ENCODE assay signal across 8 mouse cellular contexts in the genomic region with DNA sequence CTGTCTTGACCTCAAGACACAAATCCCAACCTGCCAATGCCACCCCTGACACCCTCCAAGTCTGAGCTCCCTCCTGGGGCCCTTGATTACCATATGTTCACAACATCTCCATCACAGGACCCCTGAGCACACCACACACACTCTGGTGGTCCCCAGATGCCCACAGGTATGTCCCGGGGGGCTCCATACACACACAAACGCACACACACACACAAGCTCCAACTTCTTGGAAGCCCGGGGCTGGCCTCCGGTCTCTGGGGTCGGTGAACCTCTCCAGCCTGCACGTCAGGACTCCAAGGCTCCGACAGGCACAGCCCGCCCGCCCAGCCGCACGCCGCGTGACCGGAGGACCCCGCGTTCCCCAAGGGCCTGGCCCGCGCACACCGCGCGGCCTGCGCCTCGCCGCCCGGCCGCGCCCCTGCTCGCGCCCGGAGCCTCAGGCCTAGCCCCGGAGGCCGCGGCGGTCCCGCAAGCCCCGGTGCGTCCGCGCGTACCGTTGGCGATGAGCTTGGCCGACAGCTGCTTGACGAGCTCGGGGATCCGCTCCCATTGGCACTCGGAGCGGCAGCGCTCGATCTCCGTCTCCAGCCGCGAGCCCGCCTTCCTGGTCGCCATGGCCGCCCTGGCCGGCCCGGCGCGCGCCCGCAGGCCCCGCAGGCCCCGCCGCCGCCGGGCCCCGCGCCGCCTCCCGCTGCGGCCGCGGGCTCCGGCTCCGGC. TPM values are rescaled to one million over a fixed set of nuclear protein-coding genes. Genes with fewer than 3 reads are reported as not detected.
A peak's percentile ranks its signal among the peaks of the same experiment; 100 is the strongest.
DNase-seq lines count a peak whose midpoint lies in the region; ATAC-seq and TF ChIP-seq lines count a peak whose summit lies in the region.

No protein-coding gene starts in this region.

- H3K4me1 ChIP-seq in E14TG2a.4 (replicated peaks; ENCODE audit: low read depth, low read length): peaks cover 74% of the 10 kb centered on the region
- H3K4me1 ChIP-seq in bone marrow macrophage, adult 2 months (ENCODE audit: control insufficient read depth, insufficient read depth, low read length): peaks cover 14% of the 10 kb centered on the region
- H3K4me1 ChIP-seq in forebrain, embryonic 12.5 days: peaks cover 27% of the 10 kb centered on the region

- H3K9me3 ChIP-seq in E14TG2a.4 (ENCODE audit: low read length): 0 out of 2 replicates have a peak, but pooled peaks cover 3% of the 10 kb centered on the region
- no peaks in the 10 kb centered on the region for H3K9me3 ChIP-seq in forebrain, embryonic 12.5 days

- no peaks in the 10 kb centered on the region for H3K27me3 ChIP-seq in E14TG2a.4 (ENCODE audit: insufficient read depth, low read length)
- H3K27me3 ChIP-seq in forebrain, embryonic 12.5 days: peaks cover 5% of the 10 kb centered on the region; the same call in 1 of the 2 replicates

- TF ChIP-seq CTCF in E14TG2a.4 (conservative IDR thresholded peaks at IDR 0.05; ENCODE audit: low read length): no peak
- TF ChIP-seq CTCF in bone marrow macrophage, adult 2 months (IDR thresholded peaks at IDR 0.05; ENCODE audit: low read depth, low read length): no peak

- peak overlapping the region; percentile 89 for H3K9ac ChIP-seq in forebrain, embryonic 12.5 days

- H3K4me3 ChIP-seq in E14TG2a.4 (replicated peaks; ENCODE audit: low read length): peak overlapping the region; percentile 84
- peak overlapping the region; percentile 94 for H3K4me3 ChIP-seq in bone marrow macrophage, adult 2 months (ENCODE audit: insufficient read depth, low read length)
- peak overlapping the region; percentile 89 for H3K4me3 ChIP-seq in forebrain, embryonic 12.5 days (replicated peaks)

- peak; percentile 64 for ATAC-seq in forebrain, embryonic 12.5 days (ENCODE audit: low FRiP score)

- no peak for TF ChIP-seq POLR2A in bone marrow macrophage, adult 2 months (IDR thresholded peaks at IDR 0.05; ENCODE audit: borderline replicate concordance, low read depth, low read length)

- under 1% methylated on average over 68 of the region's 76 CpGs for WGBS in forebrain, embryonic 12.5 days

- H3K4me2 ChIP-seq in forebrain, embryonic 12.5 days: peak overlapping the region; percentile 86

- intact Hi-C loops in heart, postnatal 14 days (cut with DNase I): loop anchor here (5.0 kb wide), 1 partner anchor 52 kb away; no protein-coding TSS in a partner anchor

- DNase-seq in heart, postnatal 14 days: peak; percentile 69 to 73
- DNase-seq in kidney, postnatal 4 days: peak; percentile 70 to 78
- DNase-seq in lung, postnatal 36 days: peak; percentile 51
- peak; percentile 66 for DNase-seq in retina, embryonic 14.5 days (ENCODE audit: low spot score)
- DNase-seq in urinary bladder, postnatal 10 days (ENCODE audit: low spot score): peak; percentile 11

- H3K36me3 ChIP-seq in E14TG2a.4 (ENCODE audit: insufficient read depth, low read length): no peaks in the 10 kb centered on the region
- peaks cover 3% of the 10 kb centered on the region; the same call in 1 of the 2 replicates for H3K36me3 ChIP-seq in forebrain, embryonic 12.5 days (replicated peaks)

- H3K27ac ChIP-seq in bone marrow macrophage, adult 2 months (ENCODE audit: insufficient read depth, low read depth, low read length): peak overlapping the region; percentile 61
- peak overlapping the region; percentile 81 for H3K27ac ChIP-seq in forebrain, embryonic 12.5 days

RNA-seq across cellular contexts. Expression of gene Ttc7b, which starts 0.4 kb away (rescaled TPM):
- polyA plus RNA-seq in bone marrow macrophage, adult 2 months (2012; ENCODE audit: insufficient read depth, insufficient read length, missing spikeins): 18.8 and 19.4 TPM in 2 replicates
- polyA plus RNA-seq in forebrain, embryonic 12.5 days (2016; fragmentation: Nextera tagmentation; extraction: Ambion mirVana): 5.1 and 5.8 TPM in 2 replicates
- 10 to 100 TPM; 65.8 to 73.1 TPM for total RNA-seq in heart, postnatal 14 days (2021)

Comparison
In these comparisons a context has a peak if more than half of its experiments do, and no peak if none do; other contexts are left out.
1. Peak in every context shown above with its lines: DNase-seq, ATAC-seq, H3K4me3 ChIP-seq and H3K27ac ChIP-seq.
2. DNase-seq: peak in every context shown above with its lines; median percentile 74 in kidney, postnatal 4 days; 71 in heart, postnatal 14 days; 66 in retina, embryonic 14.5 days; 51 in lung, postnatal 36 days; 11 in urinary bladder, postnatal 10 days.